Mouse (Mus musculus) induced T-regulatory cell, adult 2 months (primary cell): ENCODE data around the gene Fez2.
A peak's percentile ranks its signal among the peaks of the same experiment; 100 is the strongest.

ENCODE experiments used
- DNase-seq: peaks from one replicate; pipeline ENCODE4 v3.0.0-alpha.2; 2012; ENCODE audit warnings: low read depth

Gene Fez2

GRCm38 (mm10) chr17:78366070-78366469 is 51.9 kb downstream of the Fez2 start:
- no peak for DNase-seq

- DNase-seq, result no peak
Observed at GRCm38 (mm10) chr17:78364555-78365302, 53.2 kb downstream of the Fez2 start.

DNA sequence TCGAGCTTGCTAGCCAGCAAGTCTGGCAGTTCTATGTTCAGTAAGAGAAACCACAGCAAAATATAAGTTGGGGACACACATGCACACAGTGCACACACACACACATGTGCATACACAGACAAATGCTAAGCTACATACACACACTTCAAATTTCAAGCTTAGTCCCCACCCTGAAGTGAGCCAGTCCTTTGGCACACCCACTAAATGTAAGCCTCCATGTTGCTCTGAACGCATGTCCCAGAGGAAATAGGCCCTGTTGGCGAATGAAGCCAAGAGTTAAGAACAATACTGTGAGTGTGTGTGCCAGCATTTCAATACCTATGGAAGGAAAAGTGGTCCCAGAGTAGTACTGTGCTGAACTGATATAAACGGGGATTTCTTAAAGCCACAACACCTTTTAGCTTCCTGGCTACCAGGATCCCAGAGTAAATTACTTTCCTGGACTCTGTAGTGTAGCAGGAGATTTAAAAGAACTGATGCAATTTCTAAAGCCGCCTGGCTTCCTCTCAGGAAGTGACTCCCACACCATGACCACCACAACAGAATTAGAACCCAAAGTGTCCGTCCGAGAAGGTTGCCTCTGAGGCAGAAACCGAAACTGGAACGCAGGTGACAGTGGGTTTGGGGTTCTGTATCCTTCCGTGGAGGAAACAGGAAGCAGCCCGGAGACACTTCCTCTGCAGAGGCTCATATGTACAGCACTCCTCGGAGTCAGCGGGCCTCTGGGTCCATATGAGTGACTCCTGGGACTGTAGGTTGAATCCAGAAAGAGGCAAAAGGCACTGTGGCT is 55.8 kb downstream of the Fez2 start:
- DNase-seq, result peak; percentile 86

DNA sequence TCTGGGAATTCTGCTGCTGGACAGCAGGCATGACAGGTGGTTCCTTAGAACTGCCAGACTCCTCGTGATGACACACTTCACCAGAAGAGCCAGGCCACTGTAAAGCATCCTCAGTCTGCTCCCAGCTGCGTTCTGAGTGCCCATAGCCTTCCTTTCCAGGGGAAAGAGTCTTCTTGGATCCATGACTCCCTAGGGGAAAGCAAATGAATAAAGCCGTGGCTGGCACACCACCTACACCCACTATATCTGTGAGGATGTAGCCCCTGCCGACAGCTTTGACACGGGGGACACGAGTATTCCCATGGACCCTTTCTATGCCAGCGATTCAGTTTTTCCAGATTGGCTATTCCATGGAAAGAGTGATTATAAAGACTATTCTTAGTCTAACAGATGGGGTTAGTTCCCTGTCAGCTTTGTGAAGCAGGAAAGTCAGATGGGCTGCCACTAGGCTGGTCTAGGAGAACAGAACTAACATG is 59.7 kb downstream of the Fez2 start:
- no peak for DNase-seq

GRCm38 (mm10) chr17:78357753-78358152 is 60.2 kb downstream of the Fez2 start:
- DNase-seq, result no peak

DNA sequence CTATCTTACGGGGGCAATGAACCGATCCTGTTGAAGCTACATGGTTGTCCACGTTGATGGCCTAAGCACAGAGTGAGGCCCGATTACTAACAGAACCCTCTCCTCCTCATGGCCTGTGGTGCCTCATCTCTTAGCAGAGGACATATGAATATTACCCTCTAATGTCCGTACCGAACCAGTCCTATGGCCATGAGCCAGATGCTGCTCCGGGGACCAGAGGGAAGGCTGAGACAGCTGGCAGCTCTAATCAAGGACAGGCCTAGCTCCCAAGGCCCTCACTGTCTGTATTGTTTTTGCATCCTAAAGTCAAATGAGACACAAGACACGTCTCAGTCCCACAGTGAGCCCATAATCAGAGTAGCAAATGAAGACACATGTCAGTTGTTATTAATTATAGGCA is 62.3 kb downstream of the Fez2 start:
- DNase-seq, result no peak

- DNase-seq, result no peak
Observed at GRCm38 (mm10) chr17:78354871-78355270, 63.1 kb downstream of the Fez2 start.

DNA sequence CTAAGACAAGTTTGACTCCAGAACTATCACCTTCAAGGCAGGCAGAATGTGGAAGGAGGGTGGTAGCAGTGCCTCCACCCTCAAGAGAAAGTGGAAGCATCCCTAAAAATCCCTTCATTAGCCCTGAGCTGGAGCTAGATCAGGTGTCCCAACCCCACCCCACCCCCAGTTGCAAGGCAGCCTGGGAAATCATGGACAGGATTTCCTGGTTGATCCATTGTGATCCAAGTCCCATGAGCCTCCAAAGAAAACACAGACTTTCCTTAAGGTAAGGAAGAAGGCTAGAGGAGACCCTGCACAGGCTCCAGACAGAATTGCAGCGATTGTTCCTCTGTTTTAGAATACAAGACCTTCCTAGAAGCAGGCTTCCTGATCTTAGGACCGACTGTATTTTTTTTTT is 63.5 kb downstream of the Fez2 start:
- no peak for DNase-seq

DNA sequence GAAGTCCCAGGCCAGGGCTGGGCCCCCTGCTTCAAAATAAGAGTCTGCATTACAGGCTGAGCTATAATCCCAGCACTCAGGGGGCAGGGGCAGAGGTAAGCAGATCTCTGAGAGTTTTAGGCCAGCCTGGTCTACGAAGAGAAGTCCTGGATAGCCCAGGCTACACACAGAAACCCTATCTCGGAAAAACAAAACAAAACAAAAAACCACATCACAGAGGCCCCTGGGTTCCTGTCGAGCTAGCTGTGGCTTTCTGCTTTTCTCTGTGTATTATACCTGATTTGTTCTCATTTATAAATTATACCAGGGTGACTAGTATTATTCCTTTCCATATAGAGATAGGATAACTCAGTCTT is 65.5 kb downstream of the Fez2 start:
- DNase-seq, result peak; percentile 68

- peak; percentile 80 for DNase-seq
Observed at GRCm38 (mm10) chr17:78351676-78352499, 66.1 kb downstream of the Fez2 start.

- no peak for DNase-seq
Observed at GRCm38 (mm10) chr17:78347111-78347801, 70.7 kb downstream of the Fez2 start.

GRCm38 (mm10) chr17:78343688-78344087 is 74.3 kb downstream of the Fez2 start:
- DNase-seq, result no peak

DNA sequence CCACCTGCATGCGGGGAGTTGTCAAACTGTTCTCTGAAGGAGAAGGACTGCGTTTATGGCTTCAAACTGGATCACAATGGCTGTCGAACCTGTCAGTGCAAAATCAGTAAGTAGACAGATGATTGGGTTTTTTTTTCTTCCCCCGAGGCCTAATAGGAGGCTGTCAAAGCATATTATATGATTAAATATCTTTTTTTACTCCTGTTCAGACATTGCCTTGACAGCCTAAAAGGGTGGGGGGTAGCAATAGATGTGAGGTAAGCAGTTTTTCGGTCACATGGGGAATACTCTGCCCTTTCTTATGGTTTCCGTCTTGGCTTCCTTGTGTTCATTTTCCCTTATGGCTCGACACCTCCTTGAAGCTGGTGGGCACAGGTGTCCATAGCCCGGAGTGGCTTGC is 82.7 kb downstream of the Fez2 start:
- no peak for DNase-seq

GRCm38 (mm10) chr17:78333275-78333674 is 84.7 kb downstream of the Fez2 start:
- DNase-seq, result no peak

GRCm38 (mm10) chr17:78331438-78331837 is 86.5 kb downstream of the Fez2 start:
- DNase-seq, result no peak

- DNase-seq, result no peak
Observed at GRCm38 (mm10) chr17:78328287-78328686, 89.7 kb downstream of the Fez2 start.

GRCm38 (mm10) chr17:78327187-78327586 is 90.8 kb downstream of the Fez2 start:
- no peak for DNase-seq

GRCm38 (mm10) chr17:78326381-78326780 is 91.6 kb downstream of the Fez2 start:
- DNase-seq, result no peak

DNA sequence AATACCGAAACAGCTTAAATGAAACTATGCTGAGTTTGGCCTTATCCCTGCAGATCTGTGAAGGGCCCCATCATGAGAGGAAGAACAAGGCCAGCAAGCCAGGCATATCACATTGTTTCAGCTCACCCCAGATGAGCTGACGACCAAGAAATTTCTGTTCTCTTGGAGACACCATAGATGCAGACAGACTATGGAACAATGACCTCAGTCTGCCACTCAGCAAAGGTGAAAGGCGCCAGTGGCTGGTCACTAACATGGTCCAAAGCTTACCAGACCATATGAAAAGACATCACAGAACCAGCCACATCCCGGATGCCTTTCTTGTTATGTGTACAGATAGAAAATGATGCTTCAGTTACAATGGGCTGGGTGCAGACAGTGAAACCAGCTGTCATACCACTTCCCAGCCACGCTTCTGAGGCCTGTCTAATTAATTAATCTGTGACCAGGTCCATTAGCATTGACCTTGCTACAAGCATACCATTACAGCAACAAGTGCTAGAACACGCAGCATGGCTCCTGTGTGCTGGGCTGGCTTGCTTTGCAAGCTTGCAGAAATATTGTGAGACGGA is 92.1 kb downstream of the Fez2 start:
- DNase-seq, result no peak

GRCm38 (mm10) chr17:78322369-78323335 is 95.3 kb downstream of the Fez2 start:
- DNase-seq, result no peak
